ENCODE assay signal across 23 mouse cellular contexts in the genomic region with DNA sequence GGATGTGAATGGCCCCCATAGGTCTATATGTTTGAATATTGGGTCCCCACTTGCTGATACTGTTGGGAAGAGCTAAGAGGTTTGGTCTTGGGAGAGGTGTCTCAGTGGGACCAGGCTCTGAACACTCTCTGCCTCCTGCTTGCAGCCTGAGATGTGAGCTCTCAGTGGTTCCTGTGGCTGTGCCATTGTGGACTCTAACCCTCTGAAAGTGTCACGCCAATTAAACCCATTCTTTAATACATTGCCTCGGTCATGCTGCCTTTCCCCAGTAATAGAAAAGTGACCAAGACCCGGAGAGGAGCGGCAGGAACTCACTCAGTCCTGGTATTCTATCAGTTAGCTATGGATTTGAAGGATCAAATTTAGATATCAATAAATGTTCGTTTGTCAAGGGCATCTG. TPM values are rescaled to one million over a fixed set of nuclear protein-coding genes. Genes with fewer than 3 reads are reported as not detected.
A peak's percentile ranks its signal among the peaks of the same experiment; 100 is the strongest.
DNase-seq lines count a peak whose midpoint lies in the region; ATAC-seq and TF ChIP-seq lines count a peak whose summit lies in the region.
"Had no signal": no experiment of that assay in that cellular context is flagged by ENCODE, and none has a peak within 500 bp of the region (broad histone marks: within the 10 kb centered on the region; RNA-seq: fewer than 3 reads in every experiment).

No protein-coding gene starts in this region.

- peak; percentile 8 for DNase-seq in hindbrain, embryonic 10.5 days (ENCODE audit: low spot score)
- DNase-seq in midbrain, embryonic 10.5 days (ENCODE audit: low spot score): no peak
- peak; percentile 20 for DNase-seq in embryo, embryonic 11 days
- DNase-seq in kidney, adult 2 months: no peak
- DNase-seq: adrenal gland, adult 2 months; adrenal gland, postnatal 14 days; cerebellum, adult 11 months; cerebellum, adult 2 months; cerebellum, adult 9-11 months; cerebellum, postnatal 25 days; gastrocnemius, postnatal 25 days; heart, adult 2 months had no signal

- WGBS in hindbrain, embryonic 10.5 days: 47% methylated on average over 5 of the region's 5 CpGs
- 32% methylated on average over 5 of the region's 5 CpGs for WGBS in hindbrain, embryonic 13.5 days
- 51% methylated on average over 5 of the region's 5 CpGs for WGBS in midbrain, embryonic 12.5 days
- WGBS in midbrain, embryonic 10.5 days: 54% methylated on average over 5 of the region's 5 CpGs
- 84% methylated on average over 5 of the region's 5 CpGs for WGBS in kidney, adult 2 months

- no peak overlapping the region for H3K4me3 ChIP-seq in hindbrain, embryonic 10.5 days
- no peak overlapping the region for H3K4me3 ChIP-seq in hindbrain, embryonic 13.5 days
- H3K4me3 ChIP-seq in midbrain, embryonic 12.5 days: no peak overlapping the region
- H3K4me3 ChIP-seq in midbrain, embryonic 10.5 days: no peak overlapping the region
- no peak overlapping the region for H3K4me3 ChIP-seq in kidney, adult 2 months (ENCODE audit: insufficient read depth, low read depth, low read length)
- H3K4me3 ChIP-seq: embryonic facial prominence, embryonic 10.5 days; embryonic facial prominence, embryonic 13.5 days; erythroblast, embryonic 14.5 days; forebrain, embryonic 12.5 days; forebrain, embryonic 15.5 days; heart, adult 2 months; heart, embryonic 10.5 days; heart, embryonic 13.5 days; hindbrain, embryonic 15.5 days; intestine, embryonic 15.5 days had no signal

- peaks cover 4% of the 10 kb centered on the region; the same call in 1 of the 2 replicates for H3K4me1 ChIP-seq in hindbrain, embryonic 10.5 days (replicated peaks)
- H3K4me1 ChIP-seq in hindbrain, embryonic 13.5 days (replicated peaks): no peaks in the 10 kb centered on the region
- no peaks in the 10 kb centered on the region for H3K4me1 ChIP-seq in midbrain, embryonic 12.5 days
- H3K4me1 ChIP-seq in midbrain, embryonic 10.5 days: peaks cover 7% of the 10 kb centered on the region; the same call in 1 of the 2 replicates
- no peaks in the 10 kb centered on the region for H3K4me1 ChIP-seq in kidney, adult 2 months (ENCODE audit: control insufficient read depth, insufficient read depth, low read length)
- H3K4me1 ChIP-seq: embryonic facial prominence, embryonic 10.5 days; embryonic facial prominence, embryonic 13.5 days; forebrain, embryonic 12.5 days; forebrain, embryonic 15.5 days; heart, embryonic 13.5 days; hindbrain, embryonic 15.5 days; intestine, embryonic 15.5 days had no signal

- H3K27me3 ChIP-seq in hindbrain, embryonic 10.5 days (ENCODE audit: insufficient read depth, poor library complexity, severe bottlenecking): no peaks in the 10 kb centered on the region
- no peaks in the 10 kb centered on the region for H3K27me3 ChIP-seq in hindbrain, embryonic 13.5 days
- H3K27me3 ChIP-seq in midbrain, embryonic 12.5 days: no peaks in the 10 kb centered on the region
- no peaks in the 10 kb centered on the region for H3K27me3 ChIP-seq in midbrain, embryonic 10.5 days (ENCODE audit: low read depth, poor library complexity, severe bottlenecking)
- no peaks in the 10 kb centered on the region for H3K27me3 ChIP-seq in kidney, adult 2 months (replicated peaks; ENCODE audit: control insufficient read depth, insufficient read depth, low read length)
- H3K27me3 ChIP-seq: embryonic facial prominence, embryonic 13.5 days; forebrain, embryonic 12.5 days; forebrain, embryonic 15.5 days; heart, embryonic 13.5 days; hindbrain, embryonic 15.5 days; intestine, embryonic 15.5 days had no signal

- TF ChIP-seq CTCF in kidney, adult 2 months (conservative IDR thresholded peaks at IDR 0.05; ENCODE audit: insufficient read depth, insufficient read length, low read depth, low read length): no peak

- no peak overlapping the region for H3K27ac ChIP-seq in hindbrain, embryonic 10.5 days
- no peak overlapping the region for H3K27ac ChIP-seq in hindbrain, embryonic 13.5 days
- H3K27ac ChIP-seq in midbrain, embryonic 12.5 days (replicated peaks): no peak overlapping the region
- no peak overlapping the region for H3K27ac ChIP-seq in midbrain, embryonic 10.5 days (replicated peaks)
- no peak overlapping the region for H3K27ac ChIP-seq in kidney, adult 2 months (ENCODE audit: insufficient read depth, low read depth, low read length)
- H3K27ac ChIP-seq: embryonic facial prominence, embryonic 10.5 days; embryonic facial prominence, embryonic 13.5 days; forebrain, embryonic 12.5 days; forebrain, embryonic 15.5 days; heart, adult 2 months; heart, embryonic 10.5 days; heart, embryonic 13.5 days; hindbrain, embryonic 15.5 days; intestine, embryonic 15.5 days had no signal

- no peaks in the 10 kb centered on the region for H3K9me3 ChIP-seq in hindbrain, embryonic 10.5 days
- no peaks in the 10 kb centered on the region for H3K9me3 ChIP-seq in hindbrain, embryonic 13.5 days
- no peaks in the 10 kb centered on the region for H3K9me3 ChIP-seq in midbrain, embryonic 12.5 days
- no peaks in the 10 kb centered on the region for H3K9me3 ChIP-seq in midbrain, embryonic 10.5 days (replicated peaks)
- H3K9me3 ChIP-seq: embryonic facial prominence, embryonic 10.5 days; embryonic facial prominence, embryonic 13.5 days; forebrain, embryonic 12.5 days; forebrain, embryonic 15.5 days; heart, embryonic 10.5 days; heart, embryonic 13.5 days; hindbrain, embryonic 15.5 days; intestine, embryonic 15.5 days had no signal

- ATAC-seq in hindbrain, embryonic 13.5 days (ENCODE audit: low FRiP score): no peak
- ATAC-seq in midbrain, embryonic 12.5 days (ENCODE audit: low FRiP score, low read depth): peak; percentile 38; the same call in 1 of the 2 replicates
- ATAC-seq: forebrain, embryonic 15.5 days; intestine, embryonic 15.5 days had no signal

- H3K4me2 ChIP-seq in hindbrain, embryonic 13.5 days: no peak overlapping the region
- no peak overlapping the region for H3K4me2 ChIP-seq in midbrain, embryonic 12.5 days (replicated peaks)
- H3K4me2 ChIP-seq: embryonic facial prominence, embryonic 13.5 days; forebrain, embryonic 12.5 days; forebrain, embryonic 15.5 days; heart, embryonic 13.5 days; hindbrain, embryonic 15.5 days; intestine, embryonic 15.5 days had no signal

- no peak overlapping the region for H3K9ac ChIP-seq in hindbrain, embryonic 13.5 days
- no peak overlapping the region for H3K9ac ChIP-seq in midbrain, embryonic 12.5 days (replicated peaks)
- H3K9ac ChIP-seq: embryonic facial prominence, embryonic 13.5 days; forebrain, embryonic 12.5 days; forebrain, embryonic 15.5 days; heart, embryonic 13.5 days; hindbrain, embryonic 15.5 days; intestine, embryonic 15.5 days had no signal

- H3K36me3 ChIP-seq in hindbrain, embryonic 10.5 days: no peaks in the 10 kb centered on the region
- no peaks in the 10 kb centered on the region for H3K36me3 ChIP-seq in hindbrain, embryonic 13.5 days
- H3K36me3 ChIP-seq in midbrain, embryonic 12.5 days: no peaks in the 10 kb centered on the region
- H3K36me3 ChIP-seq in midbrain, embryonic 10.5 days: no peaks in the 10 kb centered on the region
- no peaks in the 10 kb centered on the region for H3K36me3 ChIP-seq in kidney, adult 2 months (ENCODE audit: control insufficient read depth, insufficient read depth, low read length)
- H3K36me3 ChIP-seq: embryonic facial prominence, embryonic 10.5 days; embryonic facial prominence, embryonic 13.5 days; forebrain, embryonic 12.5 days; forebrain, embryonic 15.5 days; heart, embryonic 10.5 days; heart, embryonic 13.5 days; hindbrain, embryonic 15.5 days; intestine, embryonic 15.5 days had no signal

- TF ChIP-seq POLR2A in kidney, adult 2 months (IDR thresholded peaks at IDR 0.05; ENCODE audit: low read depth, low read length): no peak

RNA-seq across cellular contexts. Expression of gene Rap1b, which starts 12.4 kb away (rescaled TPM):
- 131 and 147 TPM in 2 replicates for polyA plus RNA-seq in hindbrain, embryonic 10.5 days (2016; fragmentation: Nextera tagmentation; extraction: Ambion mirVana)
- polyA plus RNA-seq in hindbrain, embryonic 13.5 days (2015; fragmentation: Nextera tagmentation; extraction: Ambion mirVana): 158 and 159 TPM in 2 replicates
- polyA plus RNA-seq in midbrain, embryonic 12.5 days (2016; fragmentation: Nextera tagmentation; extraction: Ambion mirVana): 137 and 138 TPM in 2 replicates
- polyA plus RNA-seq in midbrain, embryonic 10.5 days (2016; fragmentation: Nextera tagmentation; extraction: Ambion mirVana): 144 and 146 TPM in 2 replicates
- 23.2 and 38.2 TPM in 2 replicates for polyA plus RNA-seq in kidney, adult 2 months (2012; rRNA removed)

Comparison
In these comparisons a context has a peak if more than half of its experiments do, and no peak if none do; other contexts are left out.
1. DNase-seq: peak in hindbrain, embryonic 10.5 days (single experiment) and embryo, embryonic 11 days (single experiment); none in midbrain, embryonic 10.5 days (single experiment) and kidney, adult 2 months (single experiment).